Mouse (Mus musculus) stomach, postnatal 0 days (tissue): Measurements from ENCODE around the gene Scml4. TPM values are rescaled to one million over a fixed set of nuclear protein-coding genes. Genes with fewer than 3 reads are reported as not detected.

Experiments
- ATAC-seq: fragments of 200-750 bp; cut with Nextera tagmentation; 2 replicates; pipeline ENCODE4 v1.8.0; 2017; ENCODE audit not compliant: low FRiP score, low TSS enrichment
- DNase-seq: peaks from one replicate; pipeline ENCODE4 v3.0.0-alpha.2; 2016; ENCODE audit warnings: low spot score
- H3K27ac ChIP-seq: fragments of 300-500 bp; sonication (generic); replicated peaks from 2 replicates; pipeline ENCODE4 v1.5.1; 2014; ENCODE audit warnings: mild to moderate bottlenecking, control low read depth
- H3K27me3 ChIP-seq: fragments of 300-500 bp; sonication (generic); 2 replicates; pipeline ENCODE4 v1.6.1; 2014; ENCODE audit warnings: low read length; ENCODE audit not compliant: control insufficient read depth, insufficient read depth
- H3K36me3 ChIP-seq: fragments of 300-500 bp; sonication (generic); 2 replicates; pipeline ENCODE4 v1.6.1; 2014; ENCODE audit warnings: low read length, mixed read lengths; ENCODE audit not compliant: control insufficient read depth, insufficient read depth
- H3K4me1 ChIP-seq: fragments of 300-500 bp; sonication (generic); replicated peaks from 2 replicates; pipeline ENCODE4 v1.6.1; 2014; ENCODE audit warnings: antibody characterized with exemption; ENCODE audit not compliant: control insufficient read depth, insufficient read depth
- H3K4me2 ChIP-seq: fragments of 300-500 bp; sonication (generic); replicated peaks from 2 replicates; pipeline ENCODE4 v1.6.1; 2014; ENCODE audit warnings: low read depth, mild to moderate bottlenecking, control low read depth, moderate library complexity
- H3K4me3 ChIP-seq: fragments of 300-500 bp; sonication (generic); 2 replicates; pipeline ENCODE4 v1.5.1; 2014; ENCODE audit warnings: low read depth, low read length, control low read depth
- H3K9ac ChIP-seq: fragments of 300-500 bp; sonication (generic); 2 replicates; pipeline ENCODE4 v1.6.1; 2014; ENCODE audit warnings: mild to moderate bottlenecking, low read length, control low read depth, mixed read lengths
- H3K9me3 ChIP-seq: fragments of 300-500 bp; sonication (generic); 2 replicates; pipeline ENCODE4 v1.6.1; 2016; ENCODE audit warnings: low read length; ENCODE audit not compliant: control insufficient read depth
- CTCF ChIP-seq: IDR thresholded peaks from 2 replicates; pipeline ENCODE4 v1.5.1; 2016; ENCODE audit warnings: antibody characterized with exemption, low read depth, mild to moderate bottlenecking, moderate library complexity
- EP300 ChIP-seq: optimal IDR thresholded peaks from 2 replicates; pipeline ENCODE3; 2016; ENCODE audit warnings: antibody characterized with exemption
- WGBS: fragments of 180-500 bp; shearing (Covaris S2); extraction: QIAGEN DNeasy Blood & Tissue Kit; methylation state at CpG from one replicate; pipeline ENCODE4 v1.1.7; 2014; 5-methylcytosine and 5-hydroxymethylcytosine counted together
- polyA plus RNA-seq: library from polyadenylated mRNA; unstranded; fragments of >200 nt; fragmentation: Nextera tagmentation; extraction: Ambion mirVana; gene quantifications from 2 replicates; pipeline ENCODE4 v1.2.1, GENCODE M21; 2015

Gene Scml4
- polyA plus RNA-seq, 1 experiment from 2014 or later, result 5.4 TPM

DNA sequence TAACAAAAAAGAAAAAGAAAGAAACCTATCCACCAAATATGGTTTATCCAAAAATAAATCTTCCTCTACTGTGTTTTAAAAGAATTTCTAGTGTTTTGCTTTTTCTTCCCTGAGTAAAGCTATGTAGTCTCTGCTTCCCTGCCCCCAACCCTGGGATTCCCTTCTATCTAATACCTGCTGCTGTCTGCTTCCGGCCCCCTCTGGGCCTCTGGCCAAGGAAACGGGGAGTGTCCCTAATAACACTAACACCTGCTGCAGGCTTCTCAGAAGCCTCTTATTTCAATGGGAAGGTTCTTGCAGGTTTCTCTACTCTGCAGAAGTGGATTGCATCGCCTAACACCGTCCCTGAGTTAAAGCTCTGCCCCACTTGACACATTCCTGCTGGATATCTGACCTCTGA lies 50.4 kb downstream of the Scml4 start:
- Histone ChIP-seq H3K9me3 (no peaks in the 10 kb centered on the region), H3K36me3 (no peaks in the 10 kb centered on the region), H3K9ac (no peak overlapping the region), H3K27ac (no peak overlapping the region), H3K4me1 (no peaks in the 10 kb centered on the region), H3K4me3 (no peak overlapping the region), H3K4me2 (no peak overlapping the region), H3K27me3 (no peaks in the 10 kb centered on the region)
- peak; percentile 62 for DNase-seq
- no peak for TF ChIP-seq EP300
- no peak for TF ChIP-seq CTCF
- WGBS, result 23% methylated on average over 4 of the region's 4 CpGs
- no peak for ATAC-seq

DNA sequence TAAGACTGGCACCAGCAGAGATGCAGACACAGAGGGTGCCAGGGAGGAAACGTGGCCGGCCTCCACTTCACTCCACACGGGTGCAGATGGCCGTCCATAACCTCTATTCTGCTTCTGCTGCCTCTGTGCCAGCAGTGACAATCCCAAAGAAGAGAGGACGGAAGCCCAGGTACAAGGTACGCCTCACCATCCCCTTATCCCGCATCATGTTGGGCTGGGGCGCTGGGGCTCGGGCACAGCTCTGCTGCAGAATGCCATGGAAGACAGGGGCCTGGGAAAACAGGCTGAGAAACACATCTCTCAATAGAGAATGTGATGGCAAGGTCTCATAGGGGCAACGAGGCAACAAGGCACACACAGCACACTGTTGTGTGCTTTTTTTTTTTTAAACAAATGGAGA lies 51.9 kb downstream of the Scml4 start:
- Histone ChIP-seq H3K9me3 (no peaks in the 10 kb centered on the region), H3K27me3 (no peaks in the 10 kb centered on the region), H3K4me3 (no peak overlapping the region), H3K27ac (no peak overlapping the region), H3K4me2 (no peak overlapping the region), H3K4me1 (no peaks in the 10 kb centered on the region), H3K36me3 (no peaks in the 10 kb centered on the region), H3K9ac (no peak overlapping the region)
- TF ChIP-seq EP300 (no peak), CTCF (no peak)
- 87% methylated on average over 10 of the region's 10 CpGs for WGBS
- peak; percentile 5 for DNase-seq
- ATAC-seq, result no peak

DNA sequence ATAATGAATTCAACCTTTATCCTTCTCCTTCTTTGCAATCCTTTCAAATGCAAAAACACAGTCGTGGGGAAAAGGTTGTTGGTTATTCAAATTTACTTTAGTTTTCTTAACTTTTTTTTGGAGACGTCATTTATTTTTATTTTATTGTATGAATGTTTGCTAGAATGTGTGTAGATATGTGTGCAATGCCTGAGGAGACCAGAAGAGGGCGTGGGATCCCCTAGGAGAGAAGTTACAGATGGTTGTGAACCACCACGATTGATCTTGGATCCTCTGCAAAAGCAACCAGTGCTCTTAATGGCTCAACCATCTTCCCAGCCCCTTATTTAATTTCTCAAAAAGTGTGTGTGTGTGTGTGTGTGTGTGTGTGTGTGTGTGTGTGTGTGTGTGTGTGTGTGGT lies 53.0 kb downstream of the Scml4 start:
- Histone ChIP-seq H3K9ac (no peak overlapping the region), H3K9me3 (no peaks in the 10 kb centered on the region), H3K27ac (no peak overlapping the region), H3K4me1 (no peaks in the 10 kb centered on the region), H3K36me3 (no peaks in the 10 kb centered on the region), H3K4me3 (no peak overlapping the region), H3K4me2 (no peak overlapping the region), H3K27me3 (no peaks in the 10 kb centered on the region)
- ATAC-seq, result no peak
- TF ChIP-seq EP300, result no peak
- TF ChIP-seq CTCF, result peak; percentile 47
- WGBS, result 47% methylated on average over 4 of the region's 4 CpGs
- DNase-seq, result peak; percentile 13

DNA sequence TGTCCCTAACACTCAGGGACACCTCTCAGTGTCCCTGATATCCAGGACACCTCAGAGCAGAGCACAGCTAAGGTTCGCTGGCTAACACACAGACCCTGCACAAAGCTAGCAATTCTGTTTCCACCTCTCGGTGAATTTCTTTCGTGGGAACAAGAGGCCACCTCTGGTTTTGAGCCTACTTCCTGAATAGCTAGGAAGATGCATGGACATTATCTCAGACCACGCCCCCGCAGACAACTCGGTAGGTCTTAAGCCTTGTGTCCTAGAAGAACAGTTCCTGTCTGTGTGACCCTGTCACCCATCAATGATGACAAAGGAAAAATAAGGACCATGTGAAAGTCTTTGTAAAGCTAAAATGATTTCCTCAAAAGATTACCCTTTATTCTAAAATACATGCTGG lies 54.0 kb downstream of the Scml4 start:
- DNase-seq, result peak; percentile 8
- TF ChIP-seq CTCF, result no peak
- TF ChIP-seq EP300, result no peak
- no peaks in the 10 kb centered on the region for H3K36me3 ChIP-seq
- H3K4me3 ChIP-seq, result no peak overlapping the region
- no peak overlapping the region for H3K4me2 ChIP-seq
- no peaks in the 10 kb centered on the region for H3K9me3 ChIP-seq
- no peaks in the 10 kb centered on the region for H3K27me3 ChIP-seq
- 64% methylated on average over 6 of the region's 6 CpGs for WGBS
- no peak for ATAC-seq
- no peak overlapping the region for H3K9ac ChIP-seq
- H3K27ac ChIP-seq, result no peak overlapping the region
- no peaks in the 10 kb centered on the region for H3K4me1 ChIP-seq

DNA sequence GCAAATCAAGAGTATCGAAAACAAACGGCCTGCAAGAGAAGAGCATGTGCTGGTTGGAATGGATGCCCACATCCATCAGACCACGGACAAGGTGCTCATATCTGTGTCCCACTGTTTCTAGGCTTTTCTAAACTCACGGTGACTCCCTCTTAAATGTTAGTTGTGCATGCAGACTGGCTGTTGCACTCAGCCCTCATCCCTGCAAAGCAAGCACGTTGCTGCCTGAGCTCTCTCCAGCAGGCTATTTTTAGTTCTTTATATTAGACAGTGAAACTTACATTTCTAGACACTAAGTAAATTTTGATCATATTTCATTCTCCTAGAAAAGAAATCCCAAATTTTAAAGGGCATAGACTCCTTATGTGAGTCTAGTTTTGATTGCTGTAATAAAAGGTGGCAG lies 57.2 kb downstream of the Scml4 start:
- WGBS, result 61% methylated on average over 5 of the region's 5 CpGs

DNA sequence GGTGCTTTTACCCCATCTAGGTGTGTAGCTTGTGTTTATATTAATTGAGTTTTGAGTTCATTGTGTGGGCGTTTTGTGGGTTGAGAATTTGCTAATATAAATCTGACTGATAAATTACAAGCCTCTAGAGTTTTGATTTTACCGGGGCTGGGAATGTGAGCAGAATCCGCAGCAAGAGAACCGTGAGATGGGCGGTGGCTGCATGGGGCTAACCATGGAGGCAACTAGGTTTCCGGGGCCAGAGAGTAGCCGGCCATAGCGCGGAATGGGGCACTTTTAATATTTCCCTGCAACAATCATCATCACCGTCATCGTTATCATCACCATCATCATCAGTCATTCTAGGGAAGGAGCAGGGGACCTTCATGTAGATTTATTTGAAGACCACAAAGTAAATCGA lies 59.6 kb downstream of the Scml4 start:
- no peak for TF ChIP-seq CTCF
- no peak for TF ChIP-seq EP300
- Histone ChIP-seq H3K36me3 (no peaks in the 10 kb centered on the region), H3K9ac (no peak overlapping the region), H3K27me3 (no peaks in the 10 kb centered on the region), H3K9me3 (no peaks in the 10 kb centered on the region), H3K4me3 (no peak overlapping the region), H3K4me1 (no peaks in the 10 kb centered on the region), H3K4me2 (no peak overlapping the region), H3K27ac (no peak overlapping the region)
- ATAC-seq (no peak), DNase-seq (peak; percentile 6)
- 88% methylated on average over 12 of the region's 12 CpGs for WGBS

More for the DNA sequence above, 57.2 kb downstream of the Scml4 start:
- Histone ChIP-seq H3K36me3 (no peaks in the 10 kb centered on the region), H3K9ac (no peak overlapping the region), H3K4me3 (no peak overlapping the region), H3K4me2 (no peak overlapping the region), H3K4me1 (no peaks in the 10 kb centered on the region), H3K9me3 (no peaks in the 10 kb centered on the region), H3K27me3 (no peaks in the 10 kb centered on the region), H3K27ac (no peak overlapping the region)
- ATAC-seq, result no peak
- peak; percentile 10 for DNase-seq
- TF ChIP-seq EP300 (no peak), CTCF (no peak)
